Mouse (Mus musculus) gastrocnemius, postnatal 4 days (tissue): Measurements from ENCODE around the gene Micall1. TPM values are rescaled to one million over a fixed set of nuclear protein-coding genes. Genes with fewer than 3 reads are reported as not detected.

Experiments
- DNase-seq, 2 experiments: peaks; one replicate each; pipeline ENCODE4 v3.0.0; 2021 to 2022; ENCODE audit warnings: low spot score in 2 of 2, mixed read lengths in 2 of 2
- total RNA-seq, 2 experiments: library from RNA; stranded (reverse); gene quantifications; 2 replicates each; pipeline ENCODE4 v1.2.3; 2021

The Micall1 gene
- total RNA-seq, 2 experiments from 2014 or later: 26.5 to 29.4 TPM

- no peak for DNase-seq
These were observed 18.4 kb downstream of the Micall1 start for GRCm38 (mm10) chr15:79127101-79127500.

- no peak for DNase-seq
These were observed 19.5 kb downstream of the Micall1 start for GRCm38 (mm10) chr15:79128208-79128607.

GRCm38 (mm10) chr15:79129311-79129710, 20.6 kb downstream of the Micall1 start:
- no peak for DNase-seq

- no peak for DNase-seq
These were observed 22.1 kb downstream of the Micall1 start for GRCm38 (mm10) chr15:79130782-79131181.

- DNase-seq: peak in 1 of 2 experiments; percentile 48
These were observed 22.7 kb downstream of the Micall1 start for GRCm38 (mm10) chr15:79131442-79131841.

GRCm38 (mm10) chr15:79133191-79133661, 24.5 kb downstream of the Micall1 start:
- peak in 1 of 2 experiments; percentile 41 for DNase-seq

GRCm38 (mm10) chr15:79134496-79135270, 26.0 kb downstream of the Micall1 start:
- no peak for DNase-seq

- DNase-seq: no peak
These were observed 26.6 kb downstream of the Micall1 start for GRCm38 (mm10) chr15:79135332-79135731.

- DNase-seq: no peak
These were observed 27.3 kb downstream of the Micall1 start for GRCm38 (mm10) chr15:79135783-79136575.

- no peak for DNase-seq
These were observed 30.9 kb downstream of the Micall1 start for GRCm38 (mm10) chr15:79139640-79140039.

- DNase-seq: peak; percentile 91 to 94
These were observed 32.3 kb downstream of the Micall1 start, which contains the start of the genes Polr2f and 1700088E04Rik for GRCm38 (mm10) chr15:79140866-79141565. Gene Polr2f (plus strand): TSS chr15:79141009. Gene 1700088E04Rik (minus strand): TSS chr15:79141253.

- no peak for DNase-seq
These were observed 32.8 kb downstream of the Micall1 start for GRCm38 (mm10) chr15:79141566-79141917.

- no peak for DNase-seq
These were observed 34.6 kb downstream of the Micall1 start for GRCm38 (mm10) chr15:79143316-79143715.

GRCm38 (mm10) chr15:79144021-79144420, 35.3 kb downstream of the Micall1 start:
- no peak for DNase-seq

- no peak for DNase-seq
These were observed 36.8 kb downstream of the Micall1 start for GRCm38 (mm10) chr15:79145522-79145921.

- peak; percentile 75 to 86 for DNase-seq
These were observed 39.8 kb downstream of the Micall1 start for GRCm38 (mm10) chr15:79148533-79148932.

- DNase-seq: no peak
These were observed 43.2 kb downstream of the Micall1 start for GRCm38 (mm10) chr15:79151881-79152280.

- no peak for DNase-seq
These were observed 44.0 kb downstream of the Micall1 start for GRCm38 (mm10) chr15:79152709-79153108.

- DNase-seq: no peak
These were observed 46.9 kb downstream of the Micall1 start for GRCm38 (mm10) chr15:79155572-79155971.

- DNase-seq: no peak
These were observed 53.6 kb downstream of the Micall1 start for GRCm38 (mm10) chr15:79162301-79162700.

GRCm38 (mm10) chr15:79162822-79163221, 54.1 kb downstream of the Micall1 start:
- no peak for DNase-seq
